Mouse (Mus musculus) hindbrain, embryonic 15.5 days (tissue): ENCODE results near the gene Shroom3. TPM values are rescaled to one million over a fixed set of nuclear protein-coding genes. Genes with fewer than 3 reads are reported as not detected.

Experiments
- ATAC-seq: fragments of 200-750 bp; cut with Nextera tagmentation; 2 replicates; pipeline ENCODE4 v1.8.0; 2017; ENCODE audit warnings: low read depth, moderate number of reproducible peaks, moderate TSS enrichment; ENCODE audit not compliant: low FRiP score
- H3K27ac ChIP-seq: fragments of 300-500 bp; sonication (generic); replicated peaks from 2 replicates; pipeline ENCODE4 v1.5.1; 2015; ENCODE audit warnings: mild to moderate bottlenecking, inconsistent platforms
- H3K27me3 ChIP-seq: fragments of 300-500 bp; sonication (generic); 2 replicates; pipeline ENCODE4 v1.6.1; 2015; ENCODE audit warnings: control low read depth, inconsistent platforms
- H3K36me3 ChIP-seq: fragments of 300-500 bp; sonication (generic); 2 replicates; pipeline ENCODE4 v1.6.1; 2015; ENCODE audit warnings: control low read depth, inconsistent platforms
- H3K4me1 ChIP-seq: fragments of 300-500 bp; sonication (generic); replicated peaks from 2 replicates; pipeline ENCODE4 v1.6.1; 2015; ENCODE audit warnings: control low read depth, inconsistent platforms
- H3K4me2 ChIP-seq: fragments of 300-500 bp; sonication (generic); 2 replicates; pipeline ENCODE4 v1.6.1; 2015; ENCODE audit warnings: moderate library complexity, mild to moderate bottlenecking, inconsistent platforms
- H3K4me3 ChIP-seq: fragments of 300-500 bp; sonication (generic); 2 replicates; pipeline ENCODE4 v1.5.1; 2015; ENCODE audit warnings: mild to moderate bottlenecking, inconsistent platforms
- H3K9ac ChIP-seq: fragments of 300-500 bp; sonication (generic); 2 replicates; pipeline ENCODE4 v1.6.1; 2015; ENCODE audit warnings: inconsistent platforms
- H3K9me3 ChIP-seq: fragments of 300-500 bp; sonication (generic); 2 replicates; pipeline ENCODE4 v1.6.1; 2016; ENCODE audit warnings: control low read depth, inconsistent platforms
- WGBS: fragments of 180-500 bp; shearing (Covaris S2); methylation state at CpG from one replicate; pipeline ENCODE4 v1.1.7; 2015; 5-methylcytosine and 5-hydroxymethylcytosine counted together
- polyA plus RNA-seq: library from polyadenylated mRNA; unstranded; fragments of >200 nt; fragmentation: Nextera tagmentation; extraction: Ambion mirVana; gene quantifications from 2 replicates; pipeline ENCODE4 v1.2.1, GENCODE M21; 2015

The Shroom3 gene
- polyA plus RNA-seq, 1 experiment from 2014 or later: 2.2 TPM

GRCm38 (mm10) chr5:92980862-92981261 lies 297.6 kb downstream of the Shroom3 start:
- Histone ChIP-seq H3K27me3 (no peaks in the 10 kb centered on the region), H3K9me3 (no peaks in the 10 kb centered on the region), H3K9ac (no peak overlapping the region), H3K4me2 (no peak overlapping the region), H3K4me3 (no peak overlapping the region), H3K27ac (no peak overlapping the region), H3K36me3 (no peaks in the 10 kb centered on the region), H3K4me1 (no peaks in the 10 kb centered on the region)
- WGBS: 71% methylated on average over 2 of the region's 2 CpGs
- ATAC-seq: no peak

DNA sequence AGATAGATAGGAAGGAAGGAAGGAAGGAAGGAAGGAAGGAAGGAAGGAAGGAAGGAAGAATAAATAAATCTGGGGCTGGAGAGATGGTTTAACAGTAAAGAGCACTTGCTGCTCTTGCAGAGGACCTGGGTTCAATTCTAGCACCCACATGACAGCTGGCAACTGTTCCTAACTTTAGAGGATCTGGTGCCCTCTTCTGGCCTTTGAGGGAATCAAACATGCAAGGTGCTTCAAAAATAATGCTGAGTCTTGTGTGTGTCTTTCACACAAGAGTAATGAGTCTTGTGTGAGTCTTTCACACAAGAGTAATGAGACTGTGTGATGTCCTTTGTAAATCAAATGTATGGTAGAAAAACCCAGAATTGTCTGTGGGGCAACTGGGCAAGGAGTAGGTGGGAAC lies 299.4 kb downstream of the Shroom3 start:
- no peak overlapping the region for H3K4me3 ChIP-seq
- no peaks in the 10 kb centered on the region for H3K27me3 ChIP-seq
- no peaks in the 10 kb centered on the region for H3K9me3 ChIP-seq

DNA sequence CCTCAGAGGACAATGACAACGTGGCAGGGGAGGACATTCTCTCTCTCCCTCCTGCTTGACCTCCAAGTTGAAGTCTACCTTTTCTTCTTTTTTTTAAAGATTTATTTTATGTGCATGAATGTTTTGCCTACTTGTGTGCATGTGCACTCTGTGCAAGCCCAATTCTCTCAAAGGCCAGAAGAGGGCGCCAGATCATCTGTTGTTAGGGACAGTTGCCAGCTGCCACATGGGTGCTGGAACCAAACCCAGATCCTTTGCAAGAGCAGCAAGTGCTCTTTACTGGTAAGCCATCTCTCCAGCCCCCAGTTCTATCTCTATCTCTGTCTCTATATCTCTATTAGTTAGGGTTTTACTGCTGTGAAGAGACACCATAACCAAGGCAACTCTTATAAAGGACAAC lies 300.7 kb downstream of the Shroom3 start:
- WGBS: 45% methylated on average over 2 of the region's 2 CpGs
- Histone ChIP-seq H3K4me2 (no peak overlapping the region), H3K9ac (no peak overlapping the region), H3K9me3 (no peaks in the 10 kb centered on the region), H3K4me3 (no peak overlapping the region), H3K4me1 (peaks cover 8% of the 10 kb centered on the region), H3K27ac (no peak overlapping the region), H3K36me3 (no peaks in the 10 kb centered on the region), H3K27me3 (no peaks in the 10 kb centered on the region)
- no peak for ATAC-seq

More for the DNA sequence above, 299.4 kb downstream of the Shroom3 start:
- Histone ChIP-seq H3K4me1 (no peaks in the 10 kb centered on the region), H3K4me2 (no peak overlapping the region), H3K27ac (no peak overlapping the region), H3K36me3 (no peaks in the 10 kb centered on the region), H3K9ac (no peak overlapping the region)
- no peak for ATAC-seq

DNA sequence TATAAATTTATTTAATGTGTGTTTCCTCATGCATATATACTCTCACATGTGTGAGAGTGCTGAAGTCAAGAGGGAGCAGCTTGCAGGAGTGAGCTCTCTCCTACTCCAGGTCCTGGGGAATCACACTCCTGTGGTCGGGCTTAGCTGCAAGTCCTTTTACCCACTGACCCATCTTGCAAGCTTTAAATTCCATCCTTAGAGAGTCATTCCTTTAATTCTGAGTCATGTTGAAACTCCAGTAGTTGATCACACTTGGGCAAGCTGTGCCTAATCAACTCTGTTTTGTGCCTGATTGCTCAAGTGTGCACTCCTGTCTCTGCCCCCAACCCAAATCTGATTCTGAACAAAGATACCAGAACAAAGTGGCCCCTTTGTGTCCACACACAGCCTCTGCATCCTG lies 301.5 kb downstream of the Shroom3 start:
- 11% methylated on average over 1 of the region's 1 CpGs for WGBS
- no peaks in the 10 kb centered on the region for H3K27me3 ChIP-seq
- no peak overlapping the region for H3K9ac ChIP-seq
- H3K9me3 ChIP-seq: no peaks in the 10 kb centered on the region
- ATAC-seq: no peak
- no peaks in the 10 kb centered on the region for H3K36me3 ChIP-seq
- H3K4me2 ChIP-seq: no peak overlapping the region
- H3K27ac ChIP-seq: no peak overlapping the region
- H3K4me1 ChIP-seq: peaks cover 9% of the 10 kb centered on the region
- H3K4me3 ChIP-seq: no peak overlapping the region

GRCm38 (mm10) chr5:92985391-92985790 lies 302.2 kb downstream of the Shroom3 start:
- no peak for ATAC-seq
- H3K4me1 ChIP-seq: peaks cover 9% of the 10 kb centered on the region
- WGBS: 92% methylated on average over 2 of the region's 2 CpGs

DNA sequence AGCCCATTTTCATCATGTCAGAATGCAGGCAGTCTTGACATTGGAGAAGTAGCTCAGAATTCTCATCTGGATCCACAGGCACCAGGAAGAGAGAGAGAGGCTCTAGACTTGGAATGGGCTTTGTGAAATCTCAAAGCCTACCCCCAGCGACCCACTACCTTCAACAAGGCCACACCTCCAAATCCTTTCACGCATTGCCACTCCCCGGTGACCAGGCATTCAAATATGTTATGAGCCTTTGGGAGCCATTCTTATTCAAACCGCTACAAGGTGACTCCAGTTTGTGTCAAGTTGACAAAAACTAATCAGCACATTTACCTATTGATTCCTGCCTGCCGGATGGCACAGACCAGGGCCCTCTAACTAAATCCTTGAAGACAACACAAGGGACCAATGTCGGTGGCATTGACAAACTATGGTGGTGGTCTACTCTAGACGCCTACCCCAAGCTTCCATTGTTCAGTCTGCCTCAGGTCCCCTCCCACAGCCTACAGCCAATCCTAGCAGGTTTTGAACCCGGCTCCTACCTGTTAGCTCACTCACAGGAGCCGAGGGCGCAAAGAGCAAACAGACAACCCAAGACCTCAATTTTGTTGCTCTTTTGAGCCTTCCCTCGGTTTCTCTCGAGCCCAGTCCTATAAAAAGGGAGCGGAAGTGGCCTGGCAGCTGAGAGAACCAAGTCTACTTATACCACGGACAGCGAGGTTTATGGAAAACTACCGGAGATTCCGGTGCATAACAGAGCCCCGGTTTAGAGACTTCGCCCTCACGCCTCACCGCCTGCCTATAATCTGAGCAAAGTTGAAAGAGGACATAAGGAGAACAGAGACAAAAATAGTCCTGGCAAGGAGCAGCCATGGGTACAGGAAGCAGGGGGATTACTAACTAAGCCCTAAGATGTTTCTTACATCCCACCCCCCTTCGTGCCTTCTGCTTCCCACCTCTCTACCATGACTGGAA lies 303.7 kb downstream of the Shroom3 start:
- Histone ChIP-seq H3K27ac (no peak overlapping the region), H3K4me2 (no peak overlapping the region), H3K27me3 (no peaks in the 10 kb centered on the region), H3K9ac (no peak overlapping the region), H3K36me3 (no peaks in the 10 kb centered on the region), H3K9me3 (no peaks in the 10 kb centered on the region), H3K4me1 (peaks cover 9% of the 10 kb centered on the region), H3K4me3 (no peak overlapping the region)
- WGBS: 95% methylated on average over 22 of the region's 22 CpGs
- ATAC-seq: no peak

More at GRCm38 (mm10) chr5:92985391-92985790, 302.2 kb downstream of the Shroom3 start:
- Histone ChIP-seq H3K27me3 (no peaks in the 10 kb centered on the region), H3K36me3 (no peaks in the 10 kb centered on the region), H3K9ac (no peak overlapping the region), H3K27ac (no peak overlapping the region), H3K4me3 (no peak overlapping the region), H3K9me3 (no peaks in the 10 kb centered on the region), H3K4me2 (no peak overlapping the region)

DNA sequence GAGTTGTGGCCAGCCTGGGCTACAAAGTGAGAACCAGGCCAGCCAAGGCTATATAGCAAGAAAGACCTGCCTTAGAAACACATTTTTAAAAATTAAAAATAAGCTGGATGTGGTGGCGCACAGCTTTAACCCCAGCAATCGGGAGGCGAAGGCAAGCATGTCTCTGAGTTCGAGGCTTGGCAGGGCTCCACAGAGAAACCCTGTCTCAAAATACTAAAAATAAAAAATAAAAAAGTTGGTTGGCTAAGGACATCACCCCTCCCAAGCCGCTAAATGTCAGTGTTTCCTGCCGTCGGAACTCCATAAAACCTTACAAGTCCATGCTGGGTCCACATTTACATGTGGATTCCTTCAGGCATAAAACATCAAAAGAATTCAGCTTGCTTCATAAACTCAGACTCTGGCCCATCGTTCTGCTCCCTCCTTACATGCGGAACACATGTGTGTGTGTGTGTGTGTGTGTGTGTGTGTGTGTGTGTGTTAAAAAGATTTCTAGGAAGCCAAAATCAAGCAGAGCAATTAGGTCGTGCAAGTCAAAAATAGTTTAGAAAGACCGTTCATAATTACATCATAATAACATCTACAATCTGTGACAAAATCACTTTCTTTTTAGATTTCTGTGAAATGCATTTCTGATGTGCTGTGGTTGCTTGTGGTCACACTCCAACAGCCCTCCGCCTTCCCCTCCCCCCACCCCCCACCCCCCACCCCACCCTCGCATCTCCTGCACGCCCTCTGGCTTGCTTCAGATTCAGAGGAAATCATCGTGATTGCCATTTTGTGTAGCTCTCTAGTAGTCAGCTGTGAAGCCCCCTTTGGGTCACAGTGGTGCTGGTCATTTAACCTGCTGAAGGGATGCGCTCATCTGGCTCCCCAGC lies 304.9 kb downstream of the Shroom3 start:
- Histone ChIP-seq H3K4me1 (peaks cover 9% of the 10 kb centered on the region), H3K36me3 (no peaks in the 10 kb centered on the region), H3K4me3 (no peak overlapping the region), H3K9me3 (no peaks in the 10 kb centered on the region), H3K9ac (no peak overlapping the region), H3K4me2 (peak overlapping the region; percentile 27; the same call in 1 of the 2 replicates), H3K27ac (peak overlapping the region; percentile 55; the same call in 1 of the 2 replicates), H3K27me3 (no peaks in the 10 kb centered on the region)
- ATAC-seq: peak; percentile 65
- 54% methylated on average over 15 of the region's 16 CpGs for WGBS

DNA sequence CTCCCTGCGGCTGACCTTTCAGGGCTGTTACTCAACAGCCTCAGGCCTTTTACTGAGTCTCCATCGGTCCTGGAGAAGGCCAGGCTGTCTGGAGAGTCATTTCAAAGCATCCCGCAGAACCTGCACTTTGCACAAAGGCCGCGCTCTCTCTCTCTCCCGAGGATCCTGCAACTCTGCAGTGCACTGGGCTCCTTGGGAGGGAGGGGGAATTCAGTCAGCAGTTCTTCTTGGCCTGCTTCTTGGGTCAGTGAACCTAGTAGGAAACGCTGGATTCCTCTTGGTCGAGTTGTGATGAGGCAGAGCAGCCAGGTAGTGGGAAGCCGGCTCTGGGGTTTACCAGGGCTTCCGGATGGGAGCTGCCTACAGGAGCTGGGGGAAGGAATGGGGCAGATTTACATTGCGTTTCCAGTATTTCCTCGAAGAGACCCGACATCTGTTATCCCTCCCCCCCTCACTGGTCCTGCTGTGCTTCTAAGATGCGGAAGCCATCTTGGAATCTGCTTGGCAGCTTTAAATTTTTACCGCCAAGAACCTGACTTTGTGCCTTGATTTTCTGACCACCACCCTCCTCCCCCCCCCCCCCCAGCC lies 305.6 kb downstream of the Shroom3 start:
- peaks cover 9% of the 10 kb centered on the region for H3K4me1 ChIP-seq
- WGBS: 31% methylated on average over 15 of the region's 15 CpGs
- no peaks in the 10 kb centered on the region for H3K9me3 ChIP-seq
- no peak overlapping the region for H3K9ac ChIP-seq
- no peak overlapping the region for H3K4me3 ChIP-seq
- peak; percentile 44 for ATAC-seq
- H3K36me3 ChIP-seq: no peaks in the 10 kb centered on the region
- H3K4me2 ChIP-seq: peak overlapping the region; percentile 27; the same call in 1 of the 2 replicates
- no peaks in the 10 kb centered on the region for H3K27me3 ChIP-seq
- peak overlapping the region; percentile 55; the same call in 1 of the 2 replicates for H3K27ac ChIP-seq

- WGBS: 84% methylated on average over 3 of the region's 3 CpGs
These were observed 308.9 kb downstream of the Shroom3 start for GRCm38 (mm10) chr5:92992106-92992505.

DNA sequence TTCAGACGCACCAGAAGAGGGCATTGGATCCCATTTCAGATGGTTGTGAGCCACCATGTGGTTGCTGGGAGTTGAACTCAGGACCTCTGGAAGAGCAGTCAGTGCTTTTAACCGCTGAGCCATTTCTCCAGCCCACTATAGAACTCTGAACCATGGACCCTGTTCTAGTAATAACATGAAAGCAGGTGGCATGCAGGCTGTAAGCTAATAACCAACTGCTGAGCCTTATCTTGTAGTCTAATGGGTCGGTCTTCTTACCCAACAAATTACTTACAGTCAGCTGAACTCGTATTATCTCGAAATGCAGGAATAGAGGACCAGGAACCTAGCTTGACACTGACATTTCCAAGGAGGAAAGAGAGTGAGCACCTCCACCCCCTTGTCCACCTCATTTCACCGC lies 311.1 kb downstream of the Shroom3 start:
- H3K27me3 ChIP-seq: no peaks in the 10 kb centered on the region
- H3K9me3 ChIP-seq: no peaks in the 10 kb centered on the region
- no peaks in the 10 kb centered on the region for H3K4me1 ChIP-seq
- no peak overlapping the region for H3K4me3 ChIP-seq
- no peak overlapping the region for H3K27ac ChIP-seq
- ATAC-seq: no peak
- H3K4me2 ChIP-seq: no peak overlapping the region
- no peaks in the 10 kb centered on the region for H3K36me3 ChIP-seq
- no peak overlapping the region for H3K9ac ChIP-seq
- WGBS: 90% methylated on average over 6 of the region's 6 CpGs

More at GRCm38 (mm10) chr5:92992106-92992505, 308.9 kb downstream of the Shroom3 start:
- H3K36me3 ChIP-seq: no peaks in the 10 kb centered on the region
- H3K4me2 ChIP-seq: no peak overlapping the region
- H3K4me1 ChIP-seq: peaks cover 9% of the 10 kb centered on the region
- no peak overlapping the region for H3K9ac ChIP-seq
- ATAC-seq: no peak
- H3K27ac ChIP-seq: no peak overlapping the region
- no peak overlapping the region for H3K4me3 ChIP-seq
- no peaks in the 10 kb centered on the region for H3K9me3 ChIP-seq
- no peaks in the 10 kb centered on the region for H3K27me3 ChIP-seq

DNA sequence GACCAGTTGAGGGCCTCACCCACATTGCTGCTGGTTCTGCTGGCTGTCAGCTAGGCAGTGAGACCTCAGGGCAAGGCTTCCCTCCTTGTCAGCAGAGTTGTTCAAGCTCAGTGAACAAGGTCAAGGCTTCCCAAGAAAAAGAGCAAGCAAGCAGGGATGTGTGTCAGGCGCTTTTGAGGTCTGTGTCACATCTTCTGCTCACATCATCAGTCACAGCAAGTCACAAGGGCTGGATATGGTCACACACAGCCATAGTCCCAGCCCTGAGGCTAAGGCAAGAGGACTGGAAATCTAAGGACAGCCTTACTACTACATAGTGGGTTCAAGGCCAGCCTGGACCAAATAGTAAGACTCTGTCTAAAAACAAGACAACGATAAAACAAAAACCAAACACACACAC lies 311.6 kb downstream of the Shroom3 start:
- H3K36me3 ChIP-seq: no peaks in the 10 kb centered on the region
- no peak overlapping the region for H3K4me2 ChIP-seq
- H3K9me3 ChIP-seq: no peaks in the 10 kb centered on the region
- no peak overlapping the region for H3K27ac ChIP-seq
- ATAC-seq: no peak
- no peaks in the 10 kb centered on the region for H3K27me3 ChIP-seq
- WGBS: 94% methylated on average over 2 of the region's 2 CpGs
- no peaks in the 10 kb centered on the region for H3K4me1 ChIP-seq
- no peak overlapping the region for H3K4me3 ChIP-seq
- H3K9ac ChIP-seq: no peak overlapping the region
